Mouse (Mus musculus): ENCODE measurements around the gene Esrp2. TPM values are rescaled to one million over a fixed set of nuclear protein-coding genes. Genes with fewer than 3 reads are reported as not detected.

The Esrp2 gene
- 0.03 and 0.11 TPM in 2 replicates for polyA plus RNA-seq (2012; ENCODE audit: low replicate concordance)

GRCm38 (mm10) chr8:106136156-106137130 is at the start of gene Esrp2:
Gene Esrp2, minus strand, starts transcription at chr8:106136974.

GRCm38 (mm10) chr8:106168356-106169016 is 31.7 kb upstream of the Esrp2 start, which contains the start of gene Slc7a6:
Gene Slc7a6, plus strand, starts transcription at chr8:106168857.

GRCm38 (mm10) chr8:106149801-106150652 is 13.3 kb upstream of the Esrp2 start, which contains the start of gene Pla2g15:
Gene Pla2g15, plus strand, starts transcription at chr8:106150399.

Other genes starting within 250 kb of the Esrp2 start
- 3.1 and 6.7 TPM in 2 replicates for gene Nrn1l, start 243.4 kb downstream of the Esrp2 start, polyA plus RNA-seq (2012; ENCODE audit: low replicate concordance)
- 9.4 and 20.9 TPM in 2 replicates for gene Pskh1, start 236.5 kb downstream of the Esrp2 start, polyA plus RNA-seq (2012; ENCODE audit: low replicate concordance)
- 0.53 and 1.1 TPM in 2 replicates for gene Ctrl, start 203.1 kb downstream of the Esrp2 start, polyA plus RNA-seq (2012; ENCODE audit: low replicate concordance)
- 387 and 416 TPM in 2 replicates for gene Psmb10, start 198.5 kb downstream of the Esrp2 start, polyA plus RNA-seq (2012; ENCODE audit: low replicate concordance)
- 0.10 and 0.83 TPM in 2 replicates for gene Lcat, start 193.6 kb downstream of the Esrp2 start, polyA plus RNA-seq (2012; ENCODE audit: low replicate concordance)
- gene Slc12a4, start 170.9 kb downstream of the Esrp2 start, polyA plus RNA-seq (2012; ENCODE audit: low replicate concordance): 13.0 and 14.0 TPM in 2 replicates
- gene Dpep3, start 157.5 kb downstream of the Esrp2 start, polyA plus RNA-seq (2012; ENCODE audit: low replicate concordance): not detected in 2 replicates
- 4.4 and 7.5 TPM in 2 replicates for gene Dus2, start 145.6 kb downstream of the Esrp2 start, polyA plus RNA-seq (2012; ENCODE audit: low replicate concordance)
- not detected in 2 replicates for gene Dpep2nb, start 131.0 kb downstream of the Esrp2 start, polyA plus RNA-seq (2012; ENCODE audit: low replicate concordance)
- gene Ddx28, start 125.1 kb downstream of the Esrp2 start, polyA plus RNA-seq (2012; ENCODE audit: low replicate concordance): 12.8 and 15.2 TPM in 2 replicates
- gene Nfatc3, start 78.1 kb downstream of the Esrp2 start, polyA plus RNA-seq (2012; ENCODE audit: low replicate concordance): 30.9 and 42.5 TPM in 2 replicates
- gene Pla2g15, start 13.4 kb upstream of the Esrp2 start, polyA plus RNA-seq (2012; ENCODE audit: low replicate concordance): 32.9 and 41.5 TPM in 2 replicates
- 5.1 and 6.3 TPM in 2 replicates for gene Slc7a6, start 31.9 kb upstream of the Esrp2 start, polyA plus RNA-seq (2012; ENCODE audit: low replicate concordance)
- gene Slc7a6os, start 74.0 kb upstream of the Esrp2 start, polyA plus RNA-seq (2012; ENCODE audit: low replicate concordance): 29.2 and 33.5 TPM in 2 replicates
- 3.5 and 20.1 TPM in 2 replicates for gene Prmt7, start 74.0 kb upstream of the Esrp2 start, polyA plus RNA-seq (2012; ENCODE audit: low replicate concordance)
- 2.4 and 2.5 TPM in 2 replicates for gene Smpd3, start 201.0 kb upstream of the Esrp2 start, polyA plus RNA-seq (2012; ENCODE audit: low replicate concordance)

All from hematopoietic multipotent progenitor cell, adult 10-12 weeks (in vitro differentiated cells).